Mouse (Mus musculus): ENCODE results near the gene Mob4.

DNA sequence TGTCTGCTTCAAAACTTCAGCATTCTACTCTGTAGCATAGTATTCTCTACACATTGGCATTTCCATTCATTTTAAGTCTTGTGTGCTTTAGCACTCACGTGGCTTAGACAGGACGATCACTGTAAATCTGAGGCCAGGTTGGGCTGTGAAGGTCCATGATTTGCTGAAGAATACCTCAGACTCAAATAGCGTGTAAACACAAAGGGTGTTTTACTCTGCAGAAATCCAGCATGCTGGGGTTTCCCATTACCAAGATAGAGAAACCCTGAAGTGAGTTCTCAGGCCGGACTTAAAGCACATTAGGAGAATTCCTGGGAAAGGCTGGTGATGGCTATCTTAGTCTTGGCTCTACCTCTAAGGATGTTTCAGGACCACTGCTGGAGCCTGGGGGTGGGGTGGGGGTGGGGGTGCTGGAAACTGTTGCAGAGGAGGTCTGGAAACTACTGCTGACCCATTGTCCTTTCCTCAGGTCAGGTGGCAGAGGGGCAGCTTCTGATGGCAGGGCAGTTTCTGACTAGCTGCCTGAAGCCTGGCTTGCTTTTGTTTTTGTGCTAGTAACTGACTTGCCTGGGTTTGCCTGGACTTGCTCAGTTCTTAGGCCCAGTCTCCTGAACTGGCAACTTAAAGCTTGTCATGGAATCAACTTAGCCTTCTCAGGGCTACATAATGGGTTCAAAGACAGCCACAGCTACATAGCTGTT lies 21.8 kb upstream of the Mob4 start:
- TF ChIP-seq MAX (IDR thresholded peaks at IDR 0.05) (no peak), MYOG (IDR thresholded peaks at IDR 0.05; ENCODE audit: control insufficient read depth, extremely low read depth, insufficient read length) (no peak), CTCF (IDR thresholded peaks at IDR 0.05; ENCODE audit: control insufficient read depth, insufficient read depth, insufficient read length) (no peak), CEBPB (IDR thresholded peaks at IDR 0.05; ENCODE audit: low read depth) (no peak), MYOD1 (IDR thresholded peaks at IDR 0.05; ENCODE audit: control insufficient read depth, insufficient read length, low read depth) (no peak)
